Mouse (Mus musculus): ENCODE data around the gene Tnfsf13.
A peak's percentile ranks its signal among the peaks of the same experiment; 100 is the strongest.

Tnfsf13 gene

GRCm38 (mm10) chr11:69680136-69680855, 5.3 kb downstream of the Tnfsf13 start:
- DNase-seq, result peak; percentile 15

DNA sequence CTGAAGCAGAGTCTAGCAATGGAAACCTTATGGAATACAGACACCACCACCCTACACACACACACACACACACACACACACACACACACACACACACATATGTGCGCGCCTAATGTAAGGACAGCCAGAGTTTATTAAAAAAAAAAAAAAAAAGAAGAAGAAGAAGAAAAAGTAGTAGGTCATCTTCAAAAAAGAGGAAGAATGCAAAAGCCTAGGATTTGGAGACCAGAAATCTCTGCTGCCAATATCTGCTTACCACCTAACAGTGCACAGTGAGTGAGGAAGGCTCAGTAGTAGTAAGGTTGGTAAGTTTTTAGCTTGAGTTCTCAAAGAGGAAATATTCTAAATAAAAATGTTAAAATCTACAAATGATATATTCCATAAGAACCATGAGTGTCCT, 6.4 kb downstream of the Tnfsf13 start:
- DNase-seq, result no peak

- peak; percentile 99 for DNase-seq
Measured at GRCm38 (mm10) chr11:69672211-69672706, 13.3 kb downstream of the Tnfsf13 start, which contains the start of gene Eif4a1. Gene Eif4a1 (minus strand): TSS chr11:69672423.

DNA sequence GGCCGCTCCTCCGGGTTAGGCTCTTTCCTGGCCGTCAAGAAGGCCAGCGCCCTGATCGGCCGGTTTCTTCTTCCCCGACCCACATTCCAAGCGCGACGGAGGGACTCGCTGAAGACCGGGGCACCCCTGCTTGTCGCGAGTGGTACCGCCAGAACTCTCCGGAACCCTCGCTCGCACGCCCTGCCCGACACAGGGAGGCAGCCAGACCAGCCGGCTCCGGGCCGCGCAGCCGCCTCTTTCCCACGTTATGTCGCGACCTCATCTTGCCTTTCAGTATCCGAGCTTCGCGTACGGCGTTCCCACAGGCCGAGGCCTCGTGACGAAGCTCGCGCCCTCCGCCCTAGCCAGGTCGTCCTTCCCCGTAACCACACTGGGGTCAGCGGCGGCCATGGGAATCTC, 13.9 kb downstream of the Tnfsf13 start:
- no peak for DNase-seq

- DNase-seq, result peak; percentile 98
Measured at GRCm38 (mm10) chr11:69670786-69671725, 14.5 kb downstream of the Tnfsf13 start.

DNA sequence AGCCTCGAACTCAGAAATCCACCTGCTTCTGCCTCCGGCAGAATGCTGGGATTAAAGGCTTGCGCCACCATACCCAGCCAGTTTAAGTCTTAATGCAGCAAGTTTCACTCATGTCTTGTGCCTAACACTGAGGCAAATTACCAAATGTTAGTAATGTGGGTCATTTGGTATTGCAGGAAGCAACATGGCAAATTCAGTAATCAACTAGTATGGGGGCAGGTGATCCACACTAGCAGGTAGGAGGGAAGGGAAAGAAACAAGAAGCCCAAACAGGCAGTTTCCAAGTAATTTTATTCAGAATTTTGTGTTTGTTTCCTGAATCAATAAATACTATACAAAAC, 18.9 kb downstream of the Tnfsf13 start:
- DNase-seq, result no peak

- DNase-seq, result peak; percentile 40
Measured at GRCm38 (mm10) chr11:69665961-69666664, 19.5 kb downstream of the Tnfsf13 start, which contains the start of gene Cd68. Gene Cd68 (minus strand): TSS chr11:69666153.

GRCm38 (mm10) chr11:69665457-69665960, 20.1 kb downstream of the Tnfsf13 start:
- no peak for DNase-seq

DNA sequence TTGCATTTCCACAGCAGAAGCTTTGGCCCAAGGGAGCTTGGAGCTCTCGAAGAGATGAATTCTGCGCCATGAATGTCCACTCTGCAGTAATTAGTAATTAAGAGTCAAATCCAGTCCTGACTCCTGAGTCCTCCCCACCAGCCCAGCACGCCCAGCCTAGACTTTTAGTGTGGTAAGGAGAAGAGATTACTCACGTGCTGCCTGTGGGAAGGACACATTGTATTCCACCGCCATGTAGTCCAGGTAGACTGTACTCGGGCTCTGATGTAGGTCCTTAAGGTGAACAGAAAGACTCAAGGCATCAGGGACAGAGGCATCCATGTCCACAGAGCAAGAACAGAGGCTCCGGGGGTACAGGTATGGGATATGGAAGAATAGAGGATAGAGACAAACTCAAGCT, 20.7 kb downstream of the Tnfsf13 start:
- no peak for DNase-seq

GRCm38 (mm10) chr11:69663795-69664194, 21.8 kb downstream of the Tnfsf13 start:
- no peak for DNase-seq

DNA sequence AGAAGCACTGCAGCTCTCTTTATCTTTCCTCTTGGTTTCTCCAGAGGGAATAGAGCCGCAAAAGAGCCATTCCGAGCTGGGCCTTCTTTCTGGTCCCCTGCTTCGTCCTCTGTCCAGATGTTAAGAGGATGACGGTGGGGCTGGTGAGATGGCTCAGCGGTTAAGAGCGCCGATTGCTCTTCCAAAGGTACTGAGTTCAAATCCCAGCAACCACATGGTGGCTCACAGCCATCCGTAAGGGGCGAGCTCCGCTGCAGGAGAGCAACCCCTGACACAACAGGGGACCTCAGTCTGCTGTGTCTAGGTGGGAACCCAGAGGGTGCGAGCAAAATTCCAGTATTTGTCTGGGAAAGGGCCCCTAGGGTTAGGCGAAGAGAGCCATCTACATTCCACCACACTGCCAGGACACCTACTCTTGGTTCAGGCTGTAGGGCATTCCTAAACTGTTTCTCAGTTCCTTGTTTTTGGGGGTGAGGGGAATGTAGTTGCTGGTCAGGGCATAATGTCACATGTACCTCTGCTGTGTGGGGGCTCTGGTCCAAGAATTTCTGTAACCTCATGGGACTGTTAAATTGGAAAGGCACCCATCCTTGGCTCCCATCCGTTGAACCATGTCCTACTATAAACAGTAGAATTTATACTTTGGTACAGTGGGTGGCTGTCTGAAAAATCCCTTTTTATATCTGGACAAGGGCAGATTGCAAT, 22.5 kb downstream of the Tnfsf13 start:
- no peak for DNase-seq

DNA sequence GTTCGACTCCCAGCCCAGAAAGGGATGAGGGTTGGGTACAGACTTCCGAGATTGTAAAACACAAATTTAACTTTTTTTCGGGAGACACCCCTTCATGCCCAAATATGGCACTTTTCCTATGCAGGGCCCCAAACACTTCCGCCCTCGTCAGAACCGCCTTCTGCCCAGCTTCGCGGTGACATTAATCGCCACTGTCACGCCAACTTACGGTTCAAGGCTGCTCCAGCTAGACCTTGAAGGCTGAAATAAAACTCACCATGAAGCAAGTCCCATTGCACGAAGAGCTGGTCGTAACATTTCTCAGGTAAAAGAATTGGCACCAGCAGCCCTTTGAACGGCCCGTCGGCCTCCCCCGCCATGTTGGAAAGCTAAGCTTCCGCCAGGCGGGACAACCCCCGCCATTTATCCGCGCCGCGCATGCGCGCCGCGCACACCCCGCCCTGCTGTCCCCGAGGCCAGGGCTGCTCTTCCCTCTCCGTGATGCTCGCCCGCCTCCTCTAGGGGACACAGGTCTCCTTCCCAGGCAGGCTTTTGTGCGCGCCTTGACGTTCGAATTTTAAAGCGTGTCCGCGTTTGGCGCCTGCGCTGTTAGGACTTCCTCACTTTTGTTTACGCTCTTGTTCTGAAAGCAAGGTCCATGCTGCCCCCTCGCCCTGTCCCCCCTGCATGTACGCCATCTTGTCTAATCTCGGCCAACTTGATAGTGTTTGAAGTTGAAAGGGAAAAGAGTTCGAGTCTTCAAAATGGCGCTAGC, 23.2 kb downstream of the Tnfsf13 start, which contains the start of gene Mpdu1:
Mpdu1 (minus strand) TSS at position 430 of the 754 bp plus-strand sequence.
- peak; percentile 96 for DNase-seq

- DNase-seq, result no peak
Measured at GRCm38 (mm10) chr11:69661221-69661881, 24.2 kb downstream of the Tnfsf13 start.

DNA sequence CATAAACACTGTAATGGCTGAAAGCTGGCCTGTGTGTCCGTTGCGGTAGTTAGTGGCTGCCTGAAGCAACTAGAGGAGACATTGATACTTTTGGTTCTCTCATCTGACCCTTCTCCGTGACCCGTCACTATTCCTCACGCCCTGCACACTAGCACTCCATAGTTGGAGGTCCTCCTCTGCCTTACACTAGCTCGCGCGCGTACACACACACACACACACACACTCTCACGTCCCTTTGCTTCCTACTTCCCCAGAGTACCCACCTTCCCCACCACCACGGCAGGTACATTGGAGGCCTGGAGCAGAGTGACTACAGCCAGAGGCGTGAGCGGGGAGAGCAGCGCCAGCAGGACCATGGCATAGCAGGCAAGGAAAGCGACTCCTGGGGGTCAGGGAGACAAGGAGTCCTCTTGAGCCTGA, 28.1 kb downstream of the Tnfsf13 start:
- no peak for DNase-seq

DNA sequence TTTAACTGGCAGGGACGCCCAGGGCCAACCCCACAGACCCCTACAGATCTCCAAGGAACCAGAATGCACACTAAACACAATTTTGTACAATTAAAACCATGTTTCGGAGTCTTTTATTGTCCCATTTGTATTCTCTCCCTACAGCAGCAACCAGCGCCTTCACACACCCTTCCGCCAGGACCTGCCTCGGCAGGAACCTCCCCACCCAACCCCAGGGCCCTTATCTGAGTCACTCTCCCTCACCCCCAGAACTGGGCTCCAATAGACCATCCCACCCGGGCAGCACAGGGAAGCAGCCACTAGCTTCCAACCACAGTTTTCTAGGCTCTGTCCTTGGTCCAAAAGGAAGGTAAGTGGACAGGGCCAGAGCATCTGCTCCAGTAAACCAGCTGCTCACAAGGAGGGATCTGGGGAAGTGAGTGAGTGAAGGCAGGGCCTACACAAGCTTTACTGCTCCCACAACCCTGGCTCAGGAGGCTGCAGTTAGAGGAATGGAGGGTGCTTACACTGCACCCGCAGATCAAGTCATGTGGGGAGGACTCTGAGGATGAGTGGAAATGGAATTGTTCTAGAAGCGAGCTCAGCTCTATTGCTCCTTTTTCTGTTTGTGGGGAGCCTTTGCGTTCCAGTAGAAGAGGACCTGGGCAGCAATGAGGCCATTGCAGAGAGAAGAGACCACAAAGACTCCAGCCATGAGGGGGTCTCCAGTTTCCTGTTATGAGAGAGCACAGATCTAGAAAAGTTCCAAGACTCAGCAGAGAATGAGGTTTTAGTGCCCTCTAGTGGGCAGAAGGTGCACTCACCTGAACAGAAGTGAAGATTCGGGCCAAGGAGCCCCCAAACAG, 28.7 kb downstream of the Tnfsf13 start:
- DNase-seq, result peak; percentile 67

DNA sequence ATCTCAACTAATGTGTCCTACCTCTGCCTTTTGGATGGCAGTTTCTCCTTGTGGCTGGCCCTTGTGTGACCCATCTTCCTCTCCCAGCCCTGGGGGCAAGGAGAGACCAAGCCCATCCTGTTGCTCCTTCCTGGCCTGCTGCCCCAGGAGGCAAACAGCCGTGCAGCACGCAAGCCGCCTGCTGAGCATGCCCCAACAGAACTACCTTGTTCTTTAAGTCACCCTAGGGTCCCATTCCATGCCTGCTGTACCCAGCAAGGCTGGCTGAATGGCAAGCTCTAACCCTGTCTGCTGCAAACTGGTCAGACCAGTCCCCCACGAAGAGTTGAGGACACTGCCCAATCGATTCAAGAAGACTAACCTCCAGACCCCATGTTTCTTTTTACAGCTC, 29.5 kb downstream of the Tnfsf13 start:
- no peak for DNase-seq

DNA sequence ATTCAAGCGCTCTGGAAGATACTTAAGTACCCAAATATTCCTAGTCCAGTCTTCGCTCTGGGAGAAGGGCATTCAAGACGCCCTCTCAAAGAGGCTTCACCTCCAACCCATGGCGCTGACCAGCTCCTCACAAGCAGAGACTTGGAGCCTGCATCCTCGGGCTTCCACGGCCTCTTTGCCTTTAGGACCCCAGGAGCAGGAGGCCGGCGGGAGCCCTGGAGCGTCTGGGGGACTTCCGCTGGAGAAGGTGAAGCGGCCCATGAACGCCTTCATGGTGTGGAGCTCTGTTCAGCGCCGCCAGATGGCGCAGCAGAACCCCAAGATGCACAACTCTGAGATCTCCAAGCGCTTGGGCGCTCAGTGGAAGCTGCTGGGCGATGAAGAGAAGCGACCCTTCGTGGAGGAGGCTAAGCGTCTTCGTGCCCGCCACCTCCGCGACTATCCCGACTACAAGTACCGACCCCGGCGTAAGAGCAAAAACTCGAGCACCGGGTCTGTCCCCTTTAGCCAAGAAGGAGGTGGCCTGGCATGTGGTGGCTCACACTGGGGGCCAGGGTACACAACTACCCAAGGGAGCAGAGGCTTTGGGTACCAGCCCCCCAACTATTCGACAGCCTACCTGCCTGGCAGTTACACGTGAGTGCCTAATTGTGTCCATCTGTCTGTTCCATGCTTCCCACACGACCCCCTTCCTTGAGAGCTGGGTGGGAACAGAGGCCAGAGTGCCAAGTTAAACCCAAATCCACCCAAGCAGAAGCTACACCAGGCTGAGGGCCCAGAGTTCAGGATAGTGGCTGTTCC, 30.1 kb downstream of the Tnfsf13 start, which contains the start of gene Sox15:
Sox15 (plus strand) TSS at position 51 of the 801 bp plus-strand sequence.
- DNase-seq, result peak; percentile 47

GRCm38 (mm10) chr11:69654760-69655159, 30.8 kb downstream of the Tnfsf13 start:
- no peak for DNase-seq

- no peak for DNase-seq
Measured at GRCm38 (mm10) chr11:69653399-69653798, 32.2 kb downstream of the Tnfsf13 start.
